Mouse (Mus musculus) ES-E14 (cell line): ENCODE data around the gene Cxcr5.

Source experiments
- CHD2 ChIP-seq: IDR thresholded peaks from 2 replicates; pipeline ENCODE4 v1.6.1; 2014; ENCODE audit warnings: mild to moderate bottlenecking, low read depth, low read length, inconsistent platforms
- HCFC1 ChIP-seq: IDR thresholded peaks from 2 replicates; pipeline ENCODE4 v1.6.1; 2012; ENCODE audit warnings: low read length, inconsistent platforms, borderline replicate concordance; ENCODE audit not compliant: insufficient read depth
- ZNF384 ChIP-seq: IDR thresholded peaks from 2 replicates; pipeline ENCODE4 v1.6.1; 2012; ENCODE audit warnings: low read depth, low read length, inconsistent platforms

GRCm38 (mm10) chr9:44595537-44595930 lies 33.9 kb upstream of the Cxcr5 start:
- TF ChIP-seq HCFC1 = no peak
- no peak for TF ChIP-seq CHD2
- TF ChIP-seq ZNF384 = no peak
